Mouse (Mus musculus) heart, adult 11 months (tissue): ENCODE measurements at regions not wholly inside any gene's neighbourhood (a gene's known extent, or its start where the extent isn't known, plus 50 kb on each side); places are given as distances from the start of the nearest gene placed in this dataset.

ENCODE experiments used
- DNase-seq: peaks from one replicate; pipeline ENCODE4 v3.0.0; 2022

- DNase-seq = peak; percentile 57
Measured at GRCm38 (mm10) chr10:43634371-43635080, 56.4 kb downstream of the Cd24a start.

GRCm38 (mm10) chr10:43641169-43641945, 63.3 kb downstream of the Cd24a start:
- DNase-seq = no peak

- no peak for DNase-seq
Measured at GRCm38 (mm10) chr10:43646326-43646725, 68.2 kb downstream of the Cd24a start.

GRCm38 (mm10) chr10:43646965-43647364, 68.9 kb downstream of the Cd24a start:
- DNase-seq = no peak

- no peak for DNase-seq
Measured at GRCm38 (mm10) chr10:43648186-43648585, 70.1 kb downstream of the Cd24a start.

GRCm38 (mm10) chr10:43648815-43649447, 70.8 kb downstream of the Cd24a start:
- peak; percentile 50 for DNase-seq

GRCm38 (mm10) chr10:43650449-43650848, 72.4 kb downstream of the Cd24a start:
- DNase-seq = peak; percentile 1

- peak; percentile 56 for DNase-seq
Measured at GRCm38 (mm10) chr10:43651505-43651904, 73.4 kb downstream of the Cd24a start.

- no peak for DNase-seq
Measured at GRCm38 (mm10) chr10:43651915-43652314, 73.8 kb downstream of the Cd24a start.

- DNase-seq = peak; percentile 76
Measured at GRCm38 (mm10) chr10:43655082-43655671, 77.1 kb downstream of the Cd24a start.

GRCm38 (mm10) chr10:43655680-43656079, 77.6 kb downstream of the Cd24a start:
- DNase-seq = peak; percentile 81

- peak; percentile 55 for DNase-seq
Measured at GRCm38 (mm10) chr10:43656207-43656606, 78.1 kb downstream of the Cd24a start.

GRCm38 (mm10) chr10:43657501-43658225, 79.6 kb downstream of the Cd24a start:
- peak; percentile 74 for DNase-seq

GRCm38 (mm10) chr10:43658226-43658593, 80.1 kb downstream of the Cd24a start:
- DNase-seq = peak; percentile 11

- no peak for DNase-seq
Measured at GRCm38 (mm10) chr10:43664844-43665243, 86.8 kb downstream of the Cd24a start.

GRCm38 (mm10) chr10:43666262-43667085, 88.4 kb downstream of the Cd24a start:
- DNase-seq = no peak

GRCm38 (mm10) chr10:43667086-43667690, 89.1 kb downstream of the Cd24a start:
- DNase-seq = peak; percentile 30

- no peak for DNase-seq
Measured at GRCm38 (mm10) chr10:43667732-43668247, 89.7 kb downstream of the Cd24a start.

GRCm38 (mm10) chr10:43669471-43669870, 91.4 kb downstream of the Cd24a start:
- no peak for DNase-seq

- peak; percentile 24 for DNase-seq
Measured at GRCm38 (mm10) chr10:43670745-43671144, 92.7 kb downstream of the Cd24a start.

- peak; percentile 74 for DNase-seq
Measured at GRCm38 (mm10) chr10:43671785-43672184, 93.7 kb downstream of the Cd24a start.
